Mouse (Mus musculus) spleen, embryonic (tissue): ENCODE measurements around the gene Ctsa.
"Not testable (repeated sequence)": the region's sequence is repeated elsewhere in the genome, so short reads cannot be mapped to it uniquely, and the experiment has no call there.

ENCODE experiments used
- CTCF ChIA-PET: fragments of 350-600 bp; sonication (Branson Sonifier 250); formaldehyde crosslinking; loops from one replicate; lab custom pipeline; 2022; lab: Charles Lee

Ctsa gene

GRCm38 (mm10) chr2:164832748-164833301 is at the start of gene Ctsa:
Gene Ctsa (plus strand): TSS chr2:164832873.
- CTCF ChIA-PET, result interaction anchor here (1.4 kb wide), 1 partner anchor 27 kb away, joined by 3 read pairs; no protein-coding TSS in a partner anchor

GRCm38 (mm10) chr2:164783926-164784581 is 48.6 kb upstream of the Ctsa start:
- CTCF ChIA-PET, result interaction anchor here (0.8 to 1.0 kb wide), 2 partner anchors 14 to 17 kb away, joined by 3 to 6 read pairs; no protein-coding TSS in a partner anchor

DNA sequence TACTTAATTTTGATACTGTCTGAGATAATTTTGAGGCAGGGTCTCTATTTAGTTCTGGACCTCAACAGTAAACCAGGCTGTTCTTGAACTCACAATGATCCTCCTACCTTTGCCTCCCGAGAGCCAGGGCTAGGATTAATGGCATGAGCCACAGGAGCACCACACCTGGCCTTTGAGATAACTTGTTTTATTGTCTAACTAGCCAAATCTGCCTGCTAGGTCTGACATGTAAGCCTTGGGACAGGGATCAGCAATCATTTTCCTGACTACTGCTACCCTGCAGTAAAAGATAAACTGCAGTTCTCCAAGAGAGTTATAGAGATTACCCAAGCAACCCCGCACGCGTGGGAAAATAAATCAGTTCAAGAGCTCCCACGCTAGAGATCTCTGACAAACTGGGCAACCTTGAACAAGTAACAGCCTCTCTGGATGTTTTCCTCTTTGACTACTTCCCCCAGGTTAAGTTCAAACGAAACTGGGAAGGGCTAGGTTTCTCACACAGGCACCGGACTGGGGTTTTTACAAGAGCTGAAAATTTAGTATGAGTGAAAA is 47.7 kb upstream of the Ctsa start:
- CTCF ChIA-PET, result interaction anchor here (1.0 to 1.1 kb wide), 2 partner anchors 9 to 12 kb away, joined by 3 to 4 read pairs; no protein-coding TSS in a partner anchor

DNA sequence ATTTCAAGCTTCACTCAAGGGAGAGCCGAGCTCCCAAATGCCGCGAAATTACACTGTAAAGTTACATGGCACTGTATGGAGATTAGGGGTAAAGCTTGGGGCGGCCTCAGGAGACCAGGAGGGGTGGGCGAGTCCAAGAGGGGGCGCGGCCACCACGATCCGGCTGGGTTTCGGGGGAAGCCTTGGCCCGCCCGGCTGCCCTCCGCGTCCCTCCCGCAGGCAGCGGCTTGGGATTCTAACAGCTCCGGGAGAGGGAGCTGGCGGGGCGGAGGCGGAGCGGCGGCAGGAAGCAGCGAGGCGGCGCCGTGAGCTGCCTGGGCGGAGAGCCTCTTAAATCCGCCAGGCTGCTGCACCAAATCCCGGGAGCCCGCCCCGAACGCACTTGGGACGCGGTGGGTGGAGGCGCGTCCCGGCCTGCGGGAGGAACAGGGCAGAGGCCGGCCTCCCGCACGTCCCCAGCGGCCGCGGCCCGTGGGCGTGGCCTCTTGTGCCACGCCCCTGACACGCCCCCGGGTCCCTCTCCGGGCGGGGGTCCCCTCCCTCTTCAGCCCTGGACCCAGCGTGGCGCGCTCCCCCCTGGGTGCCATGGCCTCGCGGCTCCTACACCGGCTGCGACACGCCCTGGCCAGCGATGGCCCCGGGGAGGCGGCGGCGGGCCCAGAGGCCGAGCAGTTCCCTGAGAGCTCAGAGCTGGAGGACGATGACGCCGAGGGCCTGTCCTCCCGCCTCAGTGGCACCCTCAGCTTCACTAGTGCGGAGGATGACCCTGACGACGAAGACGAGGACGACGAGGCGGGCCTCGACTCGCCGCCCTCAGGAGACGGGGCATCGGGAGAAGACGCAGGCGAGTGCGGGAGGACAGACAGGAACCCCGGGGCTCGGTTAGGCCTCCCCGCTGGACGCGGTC is 46.9 kb upstream of the Ctsa start, which contains the start of gene Snx21:
Gene Snx21, plus strand, starts transcription at position 343 of the 907 bp plus-strand sequence.
- CTCF ChIA-PET, result interaction anchor here (0.5 to 1.1 kb wide), 3 partner anchors 8 to 152 kb away, joined by 3 to 4 read pairs (median 3); no protein-coding TSS in a partner anchor

DNA sequence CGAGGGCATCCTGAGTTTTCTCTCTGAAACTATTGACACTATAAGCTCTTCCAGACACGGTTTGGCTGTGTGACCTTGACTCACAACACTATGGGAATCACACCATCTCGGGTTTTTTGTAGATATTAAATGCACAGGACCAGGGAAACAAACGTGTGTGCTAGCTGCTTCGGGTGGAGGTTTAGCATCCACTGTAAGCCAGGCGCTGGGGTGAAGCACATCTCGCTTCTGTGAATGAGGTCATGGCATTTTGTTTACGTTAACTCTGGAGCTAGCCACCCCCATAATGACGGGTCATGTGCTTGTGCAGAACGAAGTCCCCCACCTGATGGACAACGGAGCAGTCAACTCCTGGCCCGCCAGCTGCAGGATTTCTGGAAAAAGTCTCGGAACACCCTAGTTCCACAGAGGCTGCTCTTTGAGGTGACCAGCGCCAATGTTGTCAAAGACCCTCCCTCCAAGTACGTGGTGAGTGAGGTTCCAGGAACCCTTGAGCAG is 46.2 kb upstream of the Ctsa start:
- CTCF ChIA-PET, result interaction anchor here (0.5 kb wide), 1 partner anchor 151 kb away, joined by 3 read pairs; no protein-coding TSS in a partner anchor

GRCm38 (mm10) chr2:164787032-164787431 is 45.6 kb upstream of the Ctsa start:
- CTCF ChIA-PET, result no interaction called here

- CTCF ChIA-PET, result no interaction called here
Observed at GRCm38 (mm10) chr2:164787779-164788178, 44.9 kb upstream of the Ctsa start.

- CTCF ChIA-PET, result interaction anchor here (0.5 kb wide), 1 partner anchor 118 kb away, joined by 3 read pairs; no protein-coding TSS in a partner anchor
Observed at GRCm38 (mm10) chr2:164788411-164788810, 44.3 kb upstream of the Ctsa start.

DNA sequence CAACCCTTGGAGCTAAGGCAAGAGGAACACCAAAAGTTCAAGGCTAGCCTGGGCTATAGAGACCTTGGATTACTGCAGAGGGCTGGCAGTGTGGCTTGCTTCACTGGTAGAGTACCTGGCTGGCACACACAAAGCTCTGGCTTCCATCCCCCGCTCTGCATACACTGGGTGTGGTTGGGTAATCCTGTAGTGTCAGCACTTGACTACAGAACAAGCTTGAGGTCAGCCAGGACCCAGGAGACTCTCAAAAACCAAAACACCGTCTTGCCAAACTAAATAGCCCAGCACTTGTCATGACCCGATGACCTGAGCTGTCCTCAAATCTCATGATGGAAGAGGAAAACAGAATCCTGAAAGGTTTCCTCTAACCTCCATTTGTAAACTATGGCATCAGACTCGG is 42.2 kb upstream of the Ctsa start:
- CTCF ChIA-PET, result interaction anchor here (0.7 kb wide), 1 partner anchor 9 kb away, joined by 6 read pairs; no protein-coding TSS in a partner anchor

- CTCF ChIA-PET, result no interaction called here
Observed at GRCm38 (mm10) chr2:164791841-164792261, 40.8 kb upstream of the Ctsa start.

DNA sequence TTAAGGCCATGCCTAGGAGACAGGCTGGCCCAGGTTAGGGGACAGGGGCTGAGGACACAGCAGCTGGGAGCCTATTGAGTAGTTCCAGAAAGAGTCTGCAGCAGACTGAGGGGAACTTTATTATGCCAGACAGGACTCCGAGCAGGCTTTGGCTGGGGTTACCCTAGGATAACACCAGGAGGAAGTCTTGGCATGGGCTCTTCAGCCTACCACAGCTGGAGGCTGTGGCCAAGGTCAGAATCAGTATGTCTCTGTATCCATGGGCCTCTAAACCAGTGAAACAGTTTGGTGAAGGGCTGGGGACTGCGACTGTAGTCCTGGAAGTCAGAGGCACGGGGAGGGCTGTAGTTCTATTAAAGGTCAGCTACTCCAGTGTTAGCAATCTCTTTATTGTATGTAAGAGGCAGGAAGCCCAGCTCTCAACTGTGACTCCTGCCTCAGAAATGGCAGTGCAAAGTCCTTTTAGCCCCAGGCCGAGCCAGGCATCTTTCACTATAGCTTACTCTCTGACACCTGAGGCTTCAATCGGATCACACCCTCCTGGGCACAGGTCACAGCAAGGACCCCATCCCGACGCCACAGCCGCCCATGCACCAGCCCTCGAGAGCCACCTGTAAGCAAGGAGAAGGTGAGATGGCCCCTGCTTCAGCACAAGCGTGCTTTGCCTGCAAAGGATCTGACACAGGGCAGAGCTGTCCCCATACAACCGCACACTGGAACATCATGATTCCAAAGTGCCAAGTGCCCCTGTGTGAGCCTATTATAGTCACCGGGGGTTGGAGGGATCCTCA is 40.1 kb upstream of the Ctsa start:
- CTCF ChIA-PET, result interaction anchor here (1.6 kb wide), 1 partner anchor 11 kb away, joined by 3 read pairs; no protein-coding TSS in a partner anchor

GRCm38 (mm10) chr2:164793236-164793635 is 39.4 kb upstream of the Ctsa start:
- CTCF ChIA-PET, result interaction anchor here (0.6 to 1.6 kb wide), 4 partner anchors 8 to 42 kb away, joined by 3 to 4 read pairs (median 4); partner anchors contain the start of genes Acot8, Snx21 and Zswim3

DNA sequence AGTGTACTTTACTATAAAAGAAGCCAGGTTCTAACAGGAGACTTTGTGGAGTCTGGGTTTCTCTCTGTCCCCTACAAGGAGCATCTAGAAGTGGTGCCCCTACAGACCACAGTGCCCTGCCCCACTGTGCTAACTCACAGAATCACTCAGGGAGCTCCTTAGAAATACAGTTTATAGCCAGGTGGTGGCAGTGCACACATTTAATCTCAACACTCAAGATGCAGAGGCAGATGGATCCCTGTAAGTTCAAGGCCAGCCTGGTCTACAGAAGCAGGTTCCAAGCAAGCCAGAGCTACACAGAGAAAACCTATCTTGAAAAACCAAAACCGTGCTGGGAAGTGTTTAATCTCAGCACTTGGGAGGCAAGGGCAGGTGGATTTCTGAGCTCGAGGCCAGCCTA is 38.9 kb upstream of the Ctsa start:
- CTCF ChIA-PET, result interaction anchor here (0.6 to 1.6 kb wide), 7 partner anchors 8 to 350 kb away, joined by 3 to 8 read pairs (median 3); partner anchors contain the start of genes Acot8, Sdc4, Snx21 and Zswim3

- CTCF ChIA-PET, result interaction anchor here (0.6 to 1.6 kb wide), 9 partner anchors 9 to 351 kb away, joined by 3 to 8 read pairs (median 3); partner anchors contain the start of genes Acot8, Sdc4, Snx21 and Zswim3
Observed at GRCm38 (mm10) chr2:164794293-164794692, 38.4 kb upstream of the Ctsa start.

DNA sequence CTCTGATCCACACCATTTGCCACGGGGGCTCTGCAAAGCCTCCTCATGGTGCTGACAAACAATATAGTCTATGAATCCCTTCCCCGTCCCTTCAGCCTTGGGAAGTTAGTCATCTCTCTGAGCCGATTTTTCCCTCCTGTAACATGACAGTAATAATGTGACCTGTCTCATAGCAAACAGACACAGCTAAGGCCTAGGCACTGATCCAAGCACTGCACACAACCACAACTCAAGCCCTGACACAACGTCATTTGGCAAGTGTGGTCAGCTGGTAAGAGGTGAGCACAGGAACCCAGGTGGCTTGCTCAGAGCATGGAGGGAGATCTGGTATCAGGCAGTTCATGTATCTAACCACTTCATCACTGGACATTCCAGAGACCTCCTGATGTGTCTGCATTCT is 36.8 kb upstream of the Ctsa start:
- CTCF ChIA-PET, result no interaction called here

DNA sequence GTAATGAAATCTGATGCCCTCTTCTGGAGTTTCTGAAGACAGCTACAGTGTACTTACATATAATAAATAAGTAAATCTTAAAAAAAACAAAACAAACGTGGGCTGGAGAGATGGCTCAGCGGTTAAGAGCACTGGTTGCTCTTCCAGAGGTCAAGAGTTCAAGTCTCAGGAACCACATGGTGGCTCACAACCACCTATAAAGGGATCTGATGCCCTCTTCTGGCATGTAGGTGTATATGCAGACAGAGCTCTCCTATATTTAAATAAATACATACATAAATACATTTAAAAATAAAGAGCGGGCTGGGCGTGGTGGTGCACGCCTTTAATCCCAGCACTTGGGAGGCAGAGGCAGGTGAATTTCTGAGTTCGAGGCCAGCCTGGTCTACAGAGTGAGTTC is 34.1 kb upstream of the Ctsa start:
- CTCF ChIA-PET, result not testable (repeated sequence)

- CTCF ChIA-PET, result no interaction called here
Observed at GRCm38 (mm10) chr2:164800252-164801004, 32.2 kb upstream of the Ctsa start.

GRCm38 (mm10) chr2:164803201-164803920 is 29.3 kb upstream of the Ctsa start:
- CTCF ChIA-PET, result interaction anchor here (0.6 to 1.8 kb wide), 4 partner anchors 9 to 1917 kb away, joined by 3 to 15 read pairs (median 3); no protein-coding TSS in a partner anchor
